Mouse (Mus musculus) ES-E14 (cell line): Measurements from ENCODE around the gene Ankrd45.

ENCODE experiments used
- HCFC1 ChIP-seq: IDR thresholded peaks from 2 replicates; pipeline ENCODE4 v1.6.1; 2012; ENCODE audit warnings: low read length, inconsistent platforms, borderline replicate concordance; ENCODE audit not compliant: insufficient read depth
- ZC3H11A ChIP-seq: IDR thresholded peaks from 2 replicates; pipeline ENCODE4 v1.6.1; 2012; ENCODE audit warnings: low read depth, mild to moderate bottlenecking, inconsistent platforms, low read length, borderline replicate concordance

- TF ChIP-seq ZC3H11A (no peak), HCFC1 (no peak)
Observed at GRCm38 (mm10) chr1:161103842-161104241, 38.6 kb upstream of the Ankrd45 start.
